Mouse (Mus musculus) neural tube, embryonic 11.5 days (tissue): Measurements from ENCODE around the gene Klhdc7b. TPM values are rescaled to one million over a fixed set of nuclear protein-coding genes. Genes with fewer than 3 reads are reported as not detected.

Experiments
- ATAC-seq: fragments of 200-750 bp; cut with Nextera tagmentation; 2 replicates; pipeline ENCODE4 v1.8.0; 2017; ENCODE audit warnings: moderate number of reproducible peaks, mild to moderate bottlenecking, moderate TSS enrichment, moderate library complexity; ENCODE audit not compliant: insufficient read depth, low FRiP score, low TSS enrichment
- DNase-seq: peaks from one replicate; pipeline ENCODE4 v3.0.0-alpha.2; 2015; ENCODE audit warnings: low spot score
- H3K27ac ChIP-seq: fragments of 300-500 bp; sonication (generic); 2 replicates; pipeline ENCODE4 v1.5.1; 2014; ENCODE audit warnings: low read depth, mild to moderate bottlenecking, low read length
- H3K27me3 ChIP-seq: fragments of 300-500 bp; sonication (generic); 2 replicates; pipeline ENCODE4 v1.6.1; 2014; ENCODE audit warnings: mild to moderate bottlenecking, low read length, mixed read lengths; ENCODE audit not compliant: control insufficient read depth, insufficient read depth
- H3K36me3 ChIP-seq: fragments of 300-500 bp; sonication (generic); 2 replicates; pipeline ENCODE4 v1.6.1; 2014; ENCODE audit warnings: mild to moderate bottlenecking, low read length, moderate library complexity, mixed read lengths; ENCODE audit not compliant: control insufficient read depth, insufficient read depth
- H3K4me1 ChIP-seq: fragments of 300-500 bp; sonication (generic); 2 replicates; pipeline ENCODE4 v1.6.1; 2014; ENCODE audit warnings: low read length, mixed read lengths; ENCODE audit not compliant: control insufficient read depth, insufficient read depth
- H3K4me2 ChIP-seq: fragments of 300-500 bp; sonication (generic); 2 replicates; pipeline ENCODE4 v1.6.1; 2014; ENCODE audit warnings: low read depth, mild to moderate bottlenecking, moderate library complexity
- H3K4me3 ChIP-seq: fragments of 300-500 bp; sonication (generic); 2 replicates; pipeline ENCODE4 v1.5.1; 2014; ENCODE audit warnings: low read depth, low read length
- H3K9ac ChIP-seq: fragments of 300-500 bp; sonication (generic); 2 replicates; pipeline ENCODE4 v1.6.1; 2014; ENCODE audit warnings: mild to moderate bottlenecking, low read length
- H3K9me3 ChIP-seq: fragments of 300-500 bp; sonication (generic); 2 replicates; pipeline ENCODE4 v1.6.1; 2016; ENCODE audit warnings: low read length; ENCODE audit not compliant: control insufficient read depth
- WGBS: fragments of 180-500 bp; shearing (Covaris S2); extraction: QIAGEN DNeasy Blood & Tissue Kit; methylation state at CpG from one replicate; pipeline ENCODE4 v1.1.7; 2014; 5-methylcytosine and 5-hydroxymethylcytosine counted together
- polyA plus RNA-seq: library from polyadenylated mRNA; unstranded; fragments of >200 nt; fragmentation: Nextera tagmentation; extraction: Ambion mirVana; gene quantifications from 2 replicates; pipeline ENCODE4 v1.2.1, GENCODE M21; 2014

Gene Klhdc7b
- not detected in 2 replicates for polyA plus RNA-seq

GRCm38 (mm10) chr15:89384617-89385016 is at the start of gene Klhdc7b:
TSS of gene Klhdc7b (plus strand) at chr15:89384917.
- ATAC-seq (no peak), DNase-seq (no peak)
- H3K4me2 ChIP-seq: no peak within 1 kb of the TSS
- H3K9ac ChIP-seq: no peak within 1 kb of the TSS
- no peak within 1 kb of the TSS for H3K27ac ChIP-seq
- H3K4me3 ChIP-seq: no peak within 1 kb of the TSS
- H3K4me1 ChIP-seq: no peaks in the 10 kb centered on the region; the same call in 1 of the 2 replicates
- WGBS: 88% methylated on average over 7 of the region's 7 CpGs
- peaks cover 5% of the 10 kb centered on the region for H3K27me3 ChIP-seq
- no peaks in the 10 kb centered on the region for H3K36me3 ChIP-seq
- H3K9me3 ChIP-seq: no peaks in the 10 kb centered on the region

- no peak for ATAC-seq
- WGBS: 88% methylated on average over 14 of the region's 14 CpGs
- Histone ChIP-seq H3K27me3 (no peaks in the 10 kb centered on the region), H3K4me1 (no peaks in the 10 kb centered on the region), H3K4me3 (no peak overlapping the region), H3K36me3 (no peaks in the 10 kb centered on the region), H3K4me2 (no peak overlapping the region), H3K27ac (no peak overlapping the region), H3K9me3 (no peaks in the 10 kb centered on the region), H3K9ac (no peak overlapping the region)
- DNase-seq: no peak
Observed at GRCm38 (mm10) chr15:89336422-89336821, 48.3 kb upstream of the Klhdc7b start.

DNA sequence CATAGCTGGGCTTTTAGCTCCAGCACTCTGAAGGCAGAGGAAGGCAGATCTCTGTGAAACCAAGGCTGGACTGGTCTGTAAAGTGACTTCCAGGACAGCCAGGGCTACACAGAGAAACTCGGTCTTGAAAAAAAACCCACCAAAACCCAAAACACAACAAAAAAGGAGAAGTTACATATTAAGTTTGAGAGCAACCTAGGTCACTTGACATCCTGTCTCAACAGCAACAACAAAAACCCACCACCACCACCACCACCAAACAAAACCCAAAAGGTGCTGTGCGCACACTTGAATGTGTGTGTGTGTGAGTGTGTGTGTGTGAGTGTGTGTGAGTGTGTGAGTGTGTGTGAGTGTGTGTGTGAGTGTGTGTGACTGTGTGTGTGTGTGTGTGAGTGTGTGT is 45.0 kb upstream of the Klhdc7b start:
- ATAC-seq: no peak
- no peak overlapping the region for H3K9ac ChIP-seq
- no peak overlapping the region for H3K4me3 ChIP-seq
- no peaks in the 10 kb centered on the region for H3K27me3 ChIP-seq
- WGBS: 86% methylated on average over 2 of the region's 2 CpGs
- no peak overlapping the region for H3K4me2 ChIP-seq
- no peaks in the 10 kb centered on the region for H3K9me3 ChIP-seq
- no peaks in the 10 kb centered on the region for H3K36me3 ChIP-seq
- no peak overlapping the region for H3K27ac ChIP-seq
- no peaks in the 10 kb centered on the region for H3K4me1 ChIP-seq
- no peak for DNase-seq

GRCm38 (mm10) chr15:89340136-89340535 is 44.6 kb upstream of the Klhdc7b start:
- Histone ChIP-seq H3K4me1 (no peaks in the 10 kb centered on the region), H3K9me3 (no peaks in the 10 kb centered on the region), H3K4me2 (no peak overlapping the region), H3K9ac (no peak overlapping the region), H3K27me3 (no peaks in the 10 kb centered on the region), H3K27ac (no peak overlapping the region), H3K36me3 (no peaks in the 10 kb centered on the region), H3K4me3 (no peak overlapping the region)
- no peak for ATAC-seq
- 78% methylated on average over 3 of the region's 3 CpGs for WGBS
- DNase-seq: no peak

- Histone ChIP-seq H3K4me3 (no peak overlapping the region), H3K9ac (no peak overlapping the region), H3K27me3 (no peaks in the 10 kb centered on the region), H3K4me1 (no peaks in the 10 kb centered on the region), H3K4me2 (no peak overlapping the region), H3K9me3 (no peaks in the 10 kb centered on the region), H3K36me3 (no peaks in the 10 kb centered on the region), H3K27ac (no peak overlapping the region)
- WGBS: 39% methylated on average over 1 of the region's 1 CpGs
- DNase-seq (no peak), ATAC-seq (no peak)
Observed at GRCm38 (mm10) chr15:89341678-89342077, 43.0 kb upstream of the Klhdc7b start.

DNA sequence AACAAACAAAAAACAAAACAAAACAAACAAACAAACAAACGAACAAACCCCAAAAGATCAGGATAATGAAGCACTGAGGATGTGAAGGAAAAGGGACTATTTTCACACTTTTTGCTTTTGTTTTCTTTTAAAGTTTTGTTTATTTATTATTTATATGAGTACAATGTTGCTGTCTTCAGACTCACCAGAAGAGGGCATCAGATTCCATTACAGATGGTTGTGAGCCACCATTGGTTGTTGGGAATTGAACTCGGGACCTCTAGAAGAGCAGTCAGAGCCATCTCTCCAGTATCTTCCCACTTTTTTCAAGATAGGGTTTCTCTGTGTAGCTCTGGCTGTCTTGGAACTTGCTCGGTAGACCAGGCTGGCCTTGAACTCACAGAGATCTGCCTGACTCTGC is 41.4 kb upstream of the Klhdc7b start:
- Histone ChIP-seq H3K27me3 (no peaks in the 10 kb centered on the region), H3K9ac (no peak overlapping the region), H3K36me3 (no peaks in the 10 kb centered on the region), H3K27ac (no peak overlapping the region), H3K4me1 (no peaks in the 10 kb centered on the region), H3K4me3 (no peak overlapping the region), H3K4me2 (no peak overlapping the region), H3K9me3 (no peaks in the 10 kb centered on the region)
- DNase-seq: no peak
- 88% methylated on average over 3 of the region's 3 CpGs for WGBS
- ATAC-seq: no peak

GRCm38 (mm10) chr15:89350447-89350846 is 34.3 kb upstream of the Klhdc7b start:
- Histone ChIP-seq H3K4me2 (no peak overlapping the region), H3K4me1 (peaks cover 9% of the 10 kb centered on the region), H3K27me3 (no peaks in the 10 kb centered on the region), H3K9me3 (no peaks in the 10 kb centered on the region), H3K4me3 (no peak overlapping the region), H3K27ac (no peak overlapping the region), H3K36me3 (peaks cover 12% of the 10 kb centered on the region), H3K9ac (no peak overlapping the region)
- ATAC-seq (no peak), DNase-seq (no peak)
- WGBS: 91% methylated on average over 5 of the region's 5 CpGs

GRCm38 (mm10) chr15:89351302-89351701 is 33.4 kb upstream of the Klhdc7b start:
- Histone ChIP-seq H3K9ac (no peak overlapping the region), H3K4me2 (no peak overlapping the region), H3K9me3 (no peaks in the 10 kb centered on the region), H3K36me3 (peaks cover 12% of the 10 kb centered on the region), H3K27ac (no peak overlapping the region), H3K4me1 (peaks cover 9% of the 10 kb centered on the region), H3K4me3 (no peak overlapping the region), H3K27me3 (no peaks in the 10 kb centered on the region)
- DNase-seq (no peak), ATAC-seq (no peak)
- WGBS: 93% methylated on average over 15 of the region's 15 CpGs

GRCm38 (mm10) chr15:89352054-89352453 is 32.7 kb upstream of the Klhdc7b start:
- DNase-seq: no peak

More at GRCm38 (mm10) chr15:89352054-89352453, 32.7 kb upstream of the Klhdc7b start:
- WGBS: 94% methylated on average over 14 of the region's 14 CpGs
- no peak overlapping the region for H3K4me3 ChIP-seq
- no peaks in the 10 kb centered on the region for H3K9me3 ChIP-seq
- H3K4me1 ChIP-seq: peaks cover 11% of the 10 kb centered on the region
- no peak overlapping the region for H3K9ac ChIP-seq
- H3K36me3 ChIP-seq: peaks cover 12% of the 10 kb centered on the region
- no peak overlapping the region for H3K27ac ChIP-seq
- no peaks in the 10 kb centered on the region for H3K27me3 ChIP-seq
- ATAC-seq: no peak
- no peak overlapping the region for H3K4me2 ChIP-seq
